In genomic region chr14:83959111-83959510, GRCm38 (mm10) we compare ENCODE assay signal across 7 mouse cellular contexts.
DNase-seq lines count a peak whose midpoint lies in the region; ATAC-seq and TF ChIP-seq lines count a peak whose summit lies in the region.

No protein-coding gene starts in this region.

- no peaks in the 10 kb centered on the region for H3K9me3 ChIP-seq in heart, embryonic 16.5 days (replicated peaks; ENCODE audit: control insufficient read depth, low read length)

- H3K4me1 ChIP-seq in heart, embryonic 16.5 days (ENCODE audit: control insufficient read depth, insufficient read depth, low read length), result no peaks in the 10 kb centered on the region

- H3K4me2 ChIP-seq in heart, embryonic 16.5 days (ENCODE audit: low read depth, low read length), result no peak overlapping the region

- ATAC-seq in heart, embryonic 16.5 days (replicated peaks; ENCODE audit: extremely low read depth, insufficient read depth, low FRiP score), result peak; percentile 49; the same call in 1 of the 2 replicates

- no peak overlapping the region for H3K4me3 ChIP-seq in left cerebral cortex, adult 2 months
- no peak overlapping the region for H3K4me3 ChIP-seq in heart, embryonic 16.5 days (ENCODE audit: low read length)

- 37% methylated on average over 3 of the region's 3 CpGs for WGBS in heart, embryonic 16.5 days

- TF ChIP-seq CTCF in left cerebral cortex, adult 2 months (IDR thresholded peaks at IDR 0.05), result no peak

- DNase-seq in left cerebral cortex, postnatal 10 days (ENCODE audit: extremely low spot score in 1 of 2, low spot score in 2 of 2), result peak; percentile 11 to 16
- no peak for DNase-seq in left cerebral cortex, adult 2 months (ENCODE audit: extremely low spot score in 1 of 2, low spot score in 2 of 2)
- peak; percentile 27 to 48 for DNase-seq in cerebellum, adult 18-20 months
- DNase-seq in lung, postnatal 25 days (ENCODE audit: low spot score), result peak; percentile 0
- no peak for DNase-seq in thymus, postnatal 14 days
- DNase-seq in neural tube, embryonic 10.5 days (ENCODE audit: extremely low spot score, low spot score), result no peak

- no peak overlapping the region for H3K9ac ChIP-seq in heart, embryonic 16.5 days (ENCODE audit: low read length)

- intact Hi-C loops in left cerebral cortex, postnatal 10 days (cut with DNase I), result no loop called here
- intact Hi-C loops in left cerebral cortex, adult 2 months (cut with DNase I), result no loop called here

- H3K27me3 ChIP-seq in heart, embryonic 16.5 days (ENCODE audit: control insufficient read depth, insufficient read depth, low read length), result no peaks in the 10 kb centered on the region

- no peaks in the 10 kb centered on the region for H3K36me3 ChIP-seq in heart, embryonic 16.5 days (ENCODE audit: control insufficient read depth, insufficient read depth)

- no peak overlapping the region for H3K27ac ChIP-seq in left cerebral cortex, adult 2 months
- H3K27ac ChIP-seq in heart, embryonic 16.5 days (ENCODE audit: low read length), result no peak overlapping the region

Comparison
In these comparisons a context has a peak if more than half of its experiments do, and no peak if none do; other contexts are left out.
1. DNase-seq: peak in left cerebral cortex, postnatal 10 days (2 of 2), cerebellum, adult 18-20 months (2 of 2) and lung, postnatal 25 days (single experiment); none in left cerebral cortex, adult 2 months (0 of 2), thymus, postnatal 14 days (single experiment) and neural tube, embryonic 10.5 days (single experiment).